Mouse (Mus musculus) hindbrain, embryonic 14.5 days (tissue): Measurements from ENCODE around the gene Gpbp1. TPM values are rescaled to one million over a fixed set of nuclear protein-coding genes. Genes with fewer than 3 reads are reported as not detected.

Experiments
- ATAC-seq: fragments of 200-750 bp; cut with Nextera tagmentation; 2 replicates; pipeline ENCODE4 v1.8.0; 2017; ENCODE audit warnings: moderate number of reproducible peaks, mild to moderate bottlenecking, moderate TSS enrichment, moderate library complexity; ENCODE audit not compliant: low FRiP score
- DNase-seq: peaks from one replicate; pipeline ENCODE4 v3.0.0-alpha.2; 2015; ENCODE audit warnings: low spot score
- H3K27ac ChIP-seq: fragments of 300-500 bp; sonication (generic); 2 replicates; pipeline ENCODE4 v1.5.1; 2014; ENCODE audit warnings: mild to moderate bottlenecking, moderate library complexity
- H3K27me3 ChIP-seq: fragments of 300-500 bp; sonication (generic); 2 replicates; pipeline ENCODE4 v1.6.1; 2014; ENCODE audit warnings: mild to moderate bottlenecking, low read length, mixed read lengths; ENCODE audit not compliant: control insufficient read depth, insufficient read depth
- H3K36me3 ChIP-seq: fragments of 300-500 bp; sonication (generic); replicated peaks from 2 replicates; pipeline ENCODE4 v1.6.1; 2014; ENCODE audit not compliant: control insufficient read depth, insufficient read depth
- H3K4me1 ChIP-seq: fragments of 300-500 bp; sonication (generic); replicated peaks from 2 replicates; pipeline ENCODE4 v1.6.1; 2014; ENCODE audit warnings: antibody characterized with exemption, low read length, mixed read lengths; ENCODE audit not compliant: control insufficient read depth, insufficient read depth
- H3K4me2 ChIP-seq: fragments of 300-500 bp; sonication (generic); replicated peaks from 2 replicates; pipeline ENCODE4 v1.6.1; 2014; ENCODE audit warnings: mild to moderate bottlenecking, moderate library complexity
- H3K4me3 ChIP-seq: fragments of 300-500 bp; sonication (generic); replicated peaks from 2 replicates; pipeline ENCODE4 v1.5.1; 2014; ENCODE audit warnings: mild to moderate bottlenecking, low read length
- H3K9ac ChIP-seq: fragments of 300-500 bp; sonication (generic); 2 replicates; pipeline ENCODE4 v1.6.1; 2014
- H3K9me3 ChIP-seq: fragments of 300-500 bp; sonication (generic); 2 replicates; pipeline ENCODE4 v1.6.1; 2016; ENCODE audit warnings: low read length; ENCODE audit not compliant: control insufficient read depth
- WGBS: fragments of 180-500 bp; shearing (Covaris S2); extraction: QIAGEN DNeasy Blood & Tissue Kit; methylation state at CpG from one replicate; pipeline ENCODE4 v1.1.7; 2014; 5-methylcytosine and 5-hydroxymethylcytosine counted together
- polyA plus RNA-seq: library from polyadenylated mRNA; unstranded; fragments of >200 nt; fragmentation: Nextera tagmentation; extraction: Ambion mirVana; gene quantifications from 2 replicates; pipeline ENCODE4 v1.2.1, GENCODE M21; 2014

Gene Gpbp1
- polyA plus RNA-seq, 1 experiment from 2014 or later, result 99.1 TPM

GRCm38 (mm10) chr13:111518332-111518731 is 28.4 kb upstream of the Gpbp1 start:
- no peak for ATAC-seq
- no peak overlapping the region for H3K4me2 ChIP-seq
- 82% methylated on average over 5 of the region's 5 CpGs for WGBS

GRCm38 (mm10) chr13:111516385-111517150 is 26.7 kb upstream of the Gpbp1 start:
- WGBS, result 93% methylated on average over 7 of the region's 7 CpGs
- no peak overlapping the region for H3K4me3 ChIP-seq

More at GRCm38 (mm10) chr13:111518332-111518731, 28.4 kb upstream of the Gpbp1 start:
- Histone ChIP-seq H3K27ac (no peak overlapping the region), H3K27me3 (no peaks in the 10 kb centered on the region), H3K36me3 (no peaks in the 10 kb centered on the region), H3K4me3 (no peak overlapping the region), H3K9ac (no peak overlapping the region), H3K9me3 (no peaks in the 10 kb centered on the region), H3K4me1 (no peaks in the 10 kb centered on the region)
- no peak for DNase-seq

DNA sequence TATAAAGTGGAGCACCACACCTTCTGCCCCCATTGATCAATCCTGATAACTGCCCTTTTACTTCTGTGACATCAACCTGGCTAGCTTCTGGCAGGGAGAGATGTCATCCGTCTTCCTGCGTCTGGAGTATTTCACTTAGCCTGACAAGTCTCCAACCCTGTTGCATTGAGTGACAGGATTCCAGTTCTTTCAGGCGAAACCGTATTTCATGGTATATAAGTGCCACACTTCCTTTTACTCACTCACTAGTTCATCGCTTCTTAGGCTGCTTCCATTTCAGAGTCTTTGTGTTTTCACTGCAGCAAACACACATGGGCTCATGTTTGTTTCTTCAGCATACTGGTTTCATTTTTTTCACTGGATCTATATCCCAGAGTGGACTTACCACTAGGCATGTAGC is 19.5 kb upstream of the Gpbp1 start:
- DNase-seq (no peak), ATAC-seq (no peak)

More at GRCm38 (mm10) chr13:111516385-111517150, 26.7 kb upstream of the Gpbp1 start:
- Histone ChIP-seq H3K36me3 (no peaks in the 10 kb centered on the region), H3K9ac (no peak overlapping the region), H3K9me3 (no peaks in the 10 kb centered on the region), H3K4me2 (no peak overlapping the region), H3K27ac (no peak overlapping the region), H3K27me3 (no peaks in the 10 kb centered on the region), H3K4me1 (no peaks in the 10 kb centered on the region)
- no peak for ATAC-seq
- DNase-seq, result no peak

DNA sequence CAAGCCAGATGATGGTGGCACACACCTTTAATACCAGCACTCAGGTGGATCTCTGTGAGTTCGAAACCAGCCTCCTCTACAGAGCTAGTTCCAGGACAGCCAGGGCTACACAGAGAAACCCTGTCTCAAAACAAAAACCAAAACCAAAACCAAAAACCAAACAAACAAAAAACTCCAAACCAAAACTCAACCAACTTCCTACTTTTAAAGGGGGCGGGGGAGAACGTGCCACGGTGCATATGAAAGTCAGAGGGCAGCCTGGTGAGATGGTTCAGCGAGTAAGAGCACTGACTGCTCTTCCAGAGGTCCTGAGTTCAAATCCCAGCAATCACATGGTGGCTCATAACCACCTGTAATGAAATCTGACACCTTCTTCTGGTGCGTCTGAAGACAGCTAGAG is 18.7 kb upstream of the Gpbp1 start:
- H3K27ac ChIP-seq, result no peak overlapping the region
- no peak overlapping the region for H3K9ac ChIP-seq
- H3K4me2 ChIP-seq, result no peak overlapping the region
- H3K9me3 ChIP-seq, result no peaks in the 10 kb centered on the region
- ATAC-seq (no peak), DNase-seq (no peak)
- H3K4me1 ChIP-seq, result no peaks in the 10 kb centered on the region
- no peaks in the 10 kb centered on the region for H3K27me3 ChIP-seq
- no peaks in the 10 kb centered on the region for H3K36me3 ChIP-seq
- no peak overlapping the region for H3K4me3 ChIP-seq
- WGBS, result 85% methylated on average over 6 of the region's 6 CpGs

More for the DNA sequence above, 19.5 kb upstream of the Gpbp1 start:
- no peaks in the 10 kb centered on the region for H3K36me3 ChIP-seq
- no peaks in the 10 kb centered on the region for H3K4me1 ChIP-seq
- no peak overlapping the region for H3K27ac ChIP-seq
- H3K4me3 ChIP-seq, result no peak overlapping the region
- H3K4me2 ChIP-seq, result no peak overlapping the region
- no peaks in the 10 kb centered on the region for H3K9me3 ChIP-seq
- WGBS, result 27% methylated on average over 5 of the region's 5 CpGs
- H3K9ac ChIP-seq, result no peak overlapping the region
- no peaks in the 10 kb centered on the region for H3K27me3 ChIP-seq

DNA sequence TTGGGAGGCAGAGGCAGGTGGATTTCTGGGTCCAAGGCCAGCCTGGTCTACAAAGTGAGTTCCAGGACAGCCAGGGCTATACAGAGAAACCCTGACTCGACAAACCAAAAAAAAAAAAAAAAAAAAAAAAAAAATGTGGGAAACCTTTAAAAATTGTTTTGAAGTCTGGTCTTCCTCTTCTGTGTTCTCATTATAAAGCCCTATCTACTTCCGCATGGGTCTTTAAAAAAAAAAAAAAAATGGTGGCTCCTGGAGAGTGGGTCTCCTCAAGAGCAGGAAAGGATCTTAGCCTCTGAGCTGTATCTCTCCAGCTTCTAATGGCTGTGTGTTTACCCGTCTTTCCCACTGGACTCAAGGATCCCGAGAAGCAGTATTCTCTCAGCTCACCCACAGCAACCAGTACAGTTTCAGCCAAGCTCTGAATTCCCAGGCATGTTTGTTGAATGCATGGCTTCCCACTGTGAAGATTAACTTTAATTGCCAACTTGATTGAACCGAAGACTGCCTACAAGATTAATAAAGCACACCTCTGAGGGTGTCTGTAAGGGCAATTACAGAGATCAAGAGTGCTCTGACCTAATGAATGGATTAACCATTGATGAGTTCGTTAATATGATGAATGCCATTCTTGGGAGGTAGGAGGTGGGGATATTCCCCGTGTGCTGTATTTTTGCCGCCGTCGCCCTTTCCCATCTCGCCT is 4.6 kb upstream of the Gpbp1 start:
- DNase-seq (no peak), ATAC-seq (no peak)
- Histone ChIP-seq H3K9ac (no peak overlapping the region), H3K4me1 (peaks cover 5% of the 10 kb centered on the region; the same call in 1 of the 2 replicates), H3K27me3 (peaks cover 24% of the 10 kb centered on the region), H3K4me2 (no peak overlapping the region), H3K36me3 (no peaks in the 10 kb centered on the region), H3K9me3 (no peaks in the 10 kb centered on the region), H3K4me3 (no peak overlapping the region), H3K27ac (no peak overlapping the region)
- 61% methylated on average over 11 of the region's 11 CpGs for WGBS

DNA sequence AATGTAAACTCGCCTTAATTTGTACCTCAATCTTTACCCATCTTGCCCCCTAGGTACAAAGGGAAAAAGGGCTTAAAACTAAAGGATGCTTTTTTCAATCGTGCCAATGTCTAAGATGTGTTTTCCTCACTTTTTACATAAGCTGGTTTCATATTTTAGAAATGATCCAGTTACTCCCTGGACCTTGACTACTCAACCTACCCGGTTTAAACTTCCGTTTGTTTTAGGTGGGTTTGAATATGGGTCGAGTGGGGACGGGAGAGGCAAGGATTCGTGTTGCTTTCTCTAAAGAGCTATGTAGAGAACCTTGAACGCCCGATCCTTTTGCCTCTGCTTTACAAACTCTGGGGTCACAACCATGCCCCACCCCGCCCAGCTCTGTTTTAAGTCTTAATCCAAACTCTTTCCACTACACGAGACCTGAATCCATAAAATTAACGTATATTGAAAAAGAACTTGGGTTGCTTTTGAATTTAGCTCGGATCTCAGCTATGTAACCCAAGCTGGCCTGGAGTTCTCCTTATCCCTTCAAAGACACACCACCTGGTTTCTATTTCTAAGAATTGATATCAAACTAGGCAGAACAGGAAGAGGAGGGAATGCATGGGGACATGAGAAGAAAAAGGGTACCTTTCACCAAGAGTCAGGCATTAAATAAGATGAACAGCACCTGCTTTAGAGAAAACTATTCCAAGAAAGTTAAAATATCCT is 1.3 kb upstream of the Gpbp1 start:
- Histone ChIP-seq H3K27me3 (peaks cover 24% of the 10 kb centered on the region), H3K9ac (no peak overlapping the region), H3K36me3 (no peaks in the 10 kb centered on the region), H3K4me3 (peak overlapping the region; percentile 81), H3K4me1 (peaks cover 21% of the 10 kb centered on the region), H3K4me2 (peak overlapping the region; percentile 68), H3K9me3 (no peaks in the 10 kb centered on the region), H3K27ac (no peak overlapping the region)
- 22% methylated on average over 13 of the region's 13 CpGs for WGBS
- ATAC-seq, result no peak
- no peak for DNase-seq

DNA sequence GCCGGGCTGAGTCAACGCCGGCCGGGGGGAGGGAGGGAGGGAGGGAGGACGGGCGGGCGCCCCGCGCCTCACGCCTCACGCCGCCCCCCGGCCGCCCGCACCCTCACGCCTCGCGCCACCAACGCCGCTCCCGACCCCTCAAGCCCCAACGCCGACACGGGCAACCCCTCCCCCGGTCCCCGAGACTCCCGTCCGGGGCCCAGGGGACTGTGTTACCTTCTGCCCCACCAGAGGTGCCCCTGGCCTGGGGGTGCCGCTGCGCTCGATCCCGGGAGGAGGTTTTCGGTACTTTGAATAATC is 459 bp downstream of the Gpbp1 start:
- Histone ChIP-seq H3K4me1 (peaks cover 36% of the 10 kb centered on the region), H3K4me2 (peak overlapping the region; percentile 82), H3K9ac (peak overlapping the region; percentile 89), H3K9me3 (no peaks in the 10 kb centered on the region), H3K36me3 (no peaks in the 10 kb centered on the region), H3K27me3 (peaks cover 24% of the 10 kb centered on the region), H3K4me3 (peak overlapping the region; percentile 81), H3K27ac (peak overlapping the region; percentile 97)
- DNase-seq, result peak; percentile 32
- ATAC-seq, result no peak; the same call in 1 of the 2 replicates
- under 1% methylated on average over 21 of the region's 33 CpGs for WGBS

- peak overlapping the region; percentile 89 for H3K9ac ChIP-seq
- WGBS, result under 1% methylated on average over 71 of the region's 98 CpGs
- H3K27me3 ChIP-seq, result peaks cover 24% of the 10 kb centered on the region
- peaks cover 41% of the 10 kb centered on the region for H3K4me1 ChIP-seq
- no peaks in the 10 kb centered on the region for H3K9me3 ChIP-seq
- no peaks in the 10 kb centered on the region for H3K36me3 ChIP-seq
- H3K4me2 ChIP-seq, result peak overlapping the region; percentile 82
- peak overlapping the region; percentile 97 for H3K27ac ChIP-seq
- peak overlapping the region; percentile 81 for H3K4me3 ChIP-seq
- ATAC-seq (no peak; the same call in none of the 2 replicates), DNase-seq (no peak)
These were observed 1.0 kb downstream of the Gpbp1 start for GRCm38 (mm10) chr13:111488651-111489501.
